Mouse (Mus musculus): ENCODE data around the gene Sh3bp5. TPM values are rescaled to one million over a fixed set of nuclear protein-coding genes. Genes with fewer than 3 reads are reported as not detected.
A peak's percentile ranks its signal among the peaks of the same experiment; 100 is the strongest.
"Not testable (repeated sequence)": the region's sequence is repeated elsewhere in the genome, so short reads cannot be mapped to it uniquely, and the experiment has no call there.

Sh3bp5 gene
- polyA plus RNA-seq (2016; fragmentation: Nextera tagmentation; extraction: Ambion mirVana): 26.5 and 30.1 TPM in 2 replicates

- Histone ChIP-seq H3K36me3 (peaks cover 5% of the 10 kb centered on the region; the same call in 1 of the 2 replicates), H3K27me3 (ENCODE audit: insufficient read depth, poor library complexity, severe bottlenecking) (no peaks in the 10 kb centered on the region; the same call in 1 of the 2 replicates), H3K27ac (peak within 1 kb of the TSS; percentile 94), H3K9me3 (no peaks in the 10 kb centered on the region), H3K4me3 (peak within 1 kb of the TSS; percentile 85), H3K4me1 (peaks cover 56% of the 10 kb centered on the region)
- 8% methylated on average over 49 of the region's 49 CpGs for WGBS
- peak; percentile 94 for DNase-seq (ENCODE audit: low spot score)
Observed at GRCm38 (mm10) chr14:31435930-31436693, at the start of gene Sh3bp5. Gene Sh3bp5, minus strand, starts transcription at chr14:31436078.

DNA sequence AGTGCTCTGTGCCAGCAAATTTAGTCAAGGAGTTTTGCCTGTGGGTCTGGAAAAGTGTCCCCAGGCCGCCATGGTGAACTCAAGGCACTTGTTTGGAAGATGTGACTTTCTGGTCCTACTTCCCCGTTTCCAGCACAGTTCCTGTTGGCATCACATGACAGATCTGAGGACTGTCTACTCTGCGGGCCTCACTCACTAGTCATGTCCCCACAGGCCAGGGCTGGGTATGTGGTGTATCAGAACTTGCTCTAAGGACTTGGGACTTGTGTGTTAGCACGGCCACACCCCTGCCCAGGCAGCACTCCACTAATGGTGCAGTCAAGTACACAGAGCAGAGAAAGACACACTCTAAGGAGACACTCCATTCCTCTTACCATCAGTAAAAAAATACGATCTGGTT lies 46.5 kb upstream of the Sh3bp5 start:
- Histone ChIP-seq H3K9me3 (no peaks in the 10 kb centered on the region), H3K4me3 (no peak overlapping the region), H3K27ac (no peak overlapping the region), H3K27me3 (ENCODE audit: insufficient read depth, poor library complexity, severe bottlenecking) (no peaks in the 10 kb centered on the region), H3K36me3 (peaks cover 89% of the 10 kb centered on the region), H3K4me1 (no peaks in the 10 kb centered on the region)
- DNase-seq (ENCODE audit: low spot score): no peak
- 91% methylated on average over 5 of the region's 5 CpGs for WGBS

GRCm38 (mm10) chr14:31473297-31473696 lies 37.4 kb upstream of the Sh3bp5 start:
- Histone ChIP-seq H3K36me3 (peaks cover 3% of the 10 kb centered on the region), H3K9me3 (no peaks in the 10 kb centered on the region), H3K4me3 (no peak overlapping the region), H3K27me3 (ENCODE audit: insufficient read depth, poor library complexity, severe bottlenecking) (no peaks in the 10 kb centered on the region), H3K27ac (no peak overlapping the region), H3K4me1 (no peaks in the 10 kb centered on the region)
- no peak for DNase-seq (ENCODE audit: low spot score)
- WGBS: 81% methylated on average over 2 of the region's 2 CpGs

- H3K4me3 ChIP-seq: no peak overlapping the region
- 8% methylated on average over 5 of the region's 5 CpGs for WGBS
- no peak overlapping the region for H3K27ac ChIP-seq
- no peaks in the 10 kb centered on the region for H3K27me3 ChIP-seq (ENCODE audit: insufficient read depth, poor library complexity, severe bottlenecking)
- no peaks in the 10 kb centered on the region for H3K36me3 ChIP-seq
- no peaks in the 10 kb centered on the region for H3K4me1 ChIP-seq
- DNase-seq (ENCODE audit: low spot score): no peak
- no peaks in the 10 kb centered on the region for H3K9me3 ChIP-seq
Observed at GRCm38 (mm10) chr14:31472451-31473061, 36.7 kb upstream of the Sh3bp5 start.

DNA sequence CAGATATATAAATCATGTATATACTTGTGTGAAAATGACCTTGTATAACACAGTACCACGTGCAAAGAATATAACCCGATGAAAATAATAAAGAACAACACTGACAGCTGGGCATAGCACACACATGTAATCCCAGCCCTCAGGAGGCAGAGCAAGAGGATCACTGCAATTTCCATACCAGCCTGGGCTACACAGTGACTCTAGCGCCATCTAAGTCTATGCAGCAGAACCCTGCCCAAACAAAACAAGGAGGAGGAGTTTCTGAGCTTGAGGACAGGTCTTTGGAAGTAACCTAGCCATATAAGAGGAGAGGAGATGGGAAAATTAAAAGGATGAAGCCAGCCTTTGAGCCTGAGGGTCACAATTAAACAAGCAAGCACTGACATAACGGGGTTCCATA lies 33.8 kb upstream of the Sh3bp5 start:
- no peaks in the 10 kb centered on the region for H3K36me3 ChIP-seq
- H3K4me3 ChIP-seq: no peak overlapping the region
- H3K9me3 ChIP-seq: no peaks in the 10 kb centered on the region
- H3K27ac ChIP-seq: no peak overlapping the region
- no peak for DNase-seq (ENCODE audit: low spot score)
- no peaks in the 10 kb centered on the region for H3K4me1 ChIP-seq
- H3K27me3 ChIP-seq (ENCODE audit: insufficient read depth, poor library complexity, severe bottlenecking): no peaks in the 10 kb centered on the region
- 52% methylated on average over 4 of the region's 4 CpGs for WGBS

DNA sequence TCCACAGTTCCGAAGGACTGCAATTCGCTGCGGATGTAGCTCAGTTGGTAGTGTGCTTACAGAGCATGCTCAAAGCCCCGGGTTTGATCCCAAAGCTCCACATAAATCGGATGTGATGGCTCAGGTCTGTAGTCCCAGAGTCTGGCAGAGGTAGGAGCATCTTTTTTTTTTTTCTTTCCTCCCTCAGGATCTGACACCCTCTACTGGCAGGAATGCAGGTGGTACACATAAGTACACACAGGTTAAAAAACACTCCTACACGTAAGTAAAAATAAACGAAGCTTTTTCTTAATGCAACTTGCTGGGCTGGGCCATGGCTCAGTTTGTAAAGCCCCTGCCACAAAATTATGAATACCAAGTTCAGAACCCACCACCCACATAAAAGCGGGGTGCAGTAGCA lies 28.3 kb upstream of the Sh3bp5 start:
- H3K27ac ChIP-seq: no peak overlapping the region
- no peak overlapping the region for H3K4me3 ChIP-seq
- H3K9me3 ChIP-seq: no peaks in the 10 kb centered on the region
- H3K36me3 ChIP-seq: no peaks in the 10 kb centered on the region
- peaks cover 7% of the 10 kb centered on the region; the same call in 1 of the 2 replicates for H3K4me1 ChIP-seq
- DNase-seq (ENCODE audit: low spot score): no peak
- no peaks in the 10 kb centered on the region for H3K27me3 ChIP-seq (ENCODE audit: insufficient read depth, poor library complexity, severe bottlenecking)
- 48% methylated on average over 8 of the region's 8 CpGs for WGBS

- Histone ChIP-seq H3K27ac (no peak overlapping the region), H3K27me3 (ENCODE audit: insufficient read depth, poor library complexity, severe bottlenecking) (no peaks in the 10 kb centered on the region), H3K4me3 (no peak overlapping the region), H3K9me3 (no peaks in the 10 kb centered on the region), H3K4me1 (peaks cover 9% of the 10 kb centered on the region), H3K36me3 (no peaks in the 10 kb centered on the region)
- no peak for DNase-seq (ENCODE audit: low spot score)
- 68% methylated on average over 6 of the region's 6 CpGs for WGBS
Observed at GRCm38 (mm10) chr14:31462886-31463285, 27.0 kb upstream of the Sh3bp5 start.

DNA sequence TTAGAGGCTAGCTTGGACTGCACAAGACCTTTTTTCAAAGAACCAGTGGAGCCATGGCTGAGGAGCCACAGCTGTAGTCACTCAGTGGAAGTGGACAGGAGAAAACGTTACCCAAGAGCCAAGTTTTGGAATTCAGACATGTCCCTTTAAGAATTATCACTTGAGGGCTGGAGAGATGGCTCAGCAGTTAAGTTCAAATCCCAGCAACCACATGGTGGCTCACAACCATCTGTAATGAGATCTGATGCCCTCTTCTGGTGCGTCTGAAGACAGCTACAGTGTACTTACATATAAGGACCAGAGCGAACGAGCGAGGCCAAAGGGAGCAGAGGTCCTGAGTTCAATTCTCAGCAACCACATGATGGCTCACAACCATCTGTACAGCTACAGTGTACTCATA lies 26.3 kb upstream of the Sh3bp5 start:
- not testable (repeated sequence) for DNase-seq (ENCODE audit: low spot score); H3K9me3 ChIP-seq; H3K27me3 ChIP-seq (ENCODE audit: insufficient read depth, poor library complexity, severe bottlenecking); H3K4me3 ChIP-seq; H3K27ac ChIP-seq; H3K36me3 ChIP-seq
- WGBS: 83% methylated on average over 5 of the region's 5 CpGs
- peaks cover 16% of the 10 kb centered on the region for H3K4me1 ChIP-seq

- peaks cover 13% of the 10 kb centered on the region for H3K4me1 ChIP-seq
- no peak for DNase-seq (ENCODE audit: low spot score)
- H3K27me3 ChIP-seq (ENCODE audit: insufficient read depth, poor library complexity, severe bottlenecking): no peaks in the 10 kb centered on the region
- H3K9me3 ChIP-seq: no peaks in the 10 kb centered on the region
- H3K36me3 ChIP-seq: no peaks in the 10 kb centered on the region
- 84% methylated on average over 12 of the region's 12 CpGs for WGBS
- 0 out of 2 replicates have a peak overlapping the region, but pooled peaks have one; percentile 39 for H3K27ac ChIP-seq
- H3K4me3 ChIP-seq: no peak overlapping the region
Observed at GRCm38 (mm10) chr14:31458006-31458405, 22.1 kb upstream of the Sh3bp5 start.

DNA sequence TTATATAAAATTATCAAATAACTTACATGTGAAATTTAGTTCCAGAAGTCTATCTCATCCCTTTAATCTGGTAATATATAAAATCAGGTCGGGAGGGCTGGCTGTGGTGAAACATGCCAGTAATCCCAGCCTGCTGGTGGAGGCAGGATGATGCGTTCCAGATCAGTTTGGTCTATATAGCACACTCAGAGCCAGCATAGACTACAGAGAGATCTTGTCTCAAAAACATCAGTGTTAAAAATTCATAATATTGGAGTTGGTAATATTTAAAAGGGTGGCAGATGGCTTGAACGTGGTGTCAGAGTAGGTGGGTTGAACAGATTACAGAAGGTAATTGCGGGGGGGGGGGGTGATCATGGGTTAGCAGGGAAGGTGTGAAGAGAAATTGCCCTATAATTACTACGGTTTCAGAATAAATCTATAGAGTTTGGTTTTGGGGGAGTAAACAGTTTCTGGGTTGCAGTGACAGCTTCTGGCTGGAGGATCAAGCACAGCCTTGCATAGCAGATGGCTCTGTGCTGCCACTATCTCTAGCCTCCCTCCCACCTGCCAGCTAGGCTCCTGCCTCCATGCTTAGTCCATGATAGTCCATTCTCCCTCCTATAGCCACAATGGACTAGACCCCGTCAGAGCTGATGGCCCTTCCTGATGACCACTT lies 20.3 kb upstream of the Sh3bp5 start:
- 80% methylated on average over 6 of the region's 6 CpGs for WGBS
- Histone ChIP-seq H3K27ac (no peak overlapping the region), H3K27me3 (ENCODE audit: insufficient read depth, poor library complexity, severe bottlenecking) (no peaks in the 10 kb centered on the region), H3K4me1 (peaks cover 9% of the 10 kb centered on the region), H3K4me3 (no peak overlapping the region), H3K36me3 (no peaks in the 10 kb centered on the region), H3K9me3 (no peaks in the 10 kb centered on the region)
- DNase-seq (ENCODE audit: low spot score): no peak

GRCm38 (mm10) chr14:31454849-31455566 lies 19.1 kb upstream of the Sh3bp5 start:
- Histone ChIP-seq H3K27me3 (ENCODE audit: insufficient read depth, poor library complexity, severe bottlenecking) (no peaks in the 10 kb centered on the region), H3K36me3 (no peaks in the 10 kb centered on the region), H3K27ac (no peak overlapping the region), H3K4me3 (no peak overlapping the region), H3K9me3 (no peaks in the 10 kb centered on the region), H3K4me1 (peaks cover 9% of the 10 kb centered on the region)
- no peak for DNase-seq (ENCODE audit: low spot score)
- 80% methylated on average over 8 of the region's 8 CpGs for WGBS

DNA sequence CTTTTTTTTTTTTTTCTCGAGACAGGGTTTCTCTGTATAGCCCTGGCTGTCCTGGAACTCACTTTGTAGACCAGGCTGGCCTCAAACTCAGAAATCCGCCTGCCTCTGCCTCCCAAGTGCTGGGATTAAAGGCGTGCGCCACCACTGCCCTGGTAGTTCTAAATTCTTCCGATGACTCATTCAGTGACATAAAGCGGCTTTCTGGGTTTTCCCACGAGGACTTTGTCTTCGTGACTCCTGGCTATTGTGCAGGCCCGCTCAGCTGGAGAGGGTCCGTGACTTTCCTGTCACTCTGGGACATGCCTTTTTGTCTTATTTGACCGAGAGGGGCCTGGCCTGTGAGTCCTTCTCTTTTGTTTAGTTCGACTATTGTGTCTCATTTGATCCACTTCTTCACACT lies 18.1 kb upstream of the Sh3bp5 start:
- not testable (repeated sequence) for H3K27ac ChIP-seq; H3K4me3 ChIP-seq; H3K9me3 ChIP-seq; H3K4me1 ChIP-seq; H3K27me3 ChIP-seq (ENCODE audit: insufficient read depth, poor library complexity, severe bottlenecking); H3K36me3 ChIP-seq; DNase-seq (ENCODE audit: low spot score)
- WGBS: 82% methylated on average over 12 of the region's 12 CpGs

DNA sequence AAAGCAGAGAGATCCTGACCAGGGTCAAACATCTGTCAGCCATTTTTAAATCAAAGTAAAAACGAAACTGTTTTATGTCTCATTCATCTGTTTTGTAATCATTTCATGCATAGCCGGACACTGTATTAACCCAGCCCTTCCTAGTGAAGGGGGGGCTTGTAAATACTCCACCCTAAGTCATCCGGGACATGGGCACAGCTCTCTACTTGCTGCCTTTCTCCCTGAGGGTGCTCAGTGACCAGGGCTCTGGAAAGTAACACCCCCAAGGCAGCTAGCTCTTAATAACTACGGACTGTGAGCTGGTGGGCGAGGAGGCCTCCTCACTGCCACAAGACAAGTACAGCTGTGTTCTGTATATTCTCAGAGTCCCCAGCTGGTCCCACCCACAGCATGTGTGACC lies 13.1 kb upstream of the Sh3bp5 start:
- no peaks in the 10 kb centered on the region for H3K27me3 ChIP-seq (ENCODE audit: insufficient read depth, poor library complexity, severe bottlenecking)
- DNase-seq (ENCODE audit: low spot score): no peak
- H3K36me3 ChIP-seq: no peaks in the 10 kb centered on the region
- H3K4me1 ChIP-seq: no peaks in the 10 kb centered on the region
- H3K9me3 ChIP-seq: no peaks in the 10 kb centered on the region
- H3K4me3 ChIP-seq: no peak overlapping the region
- no peak overlapping the region for H3K27ac ChIP-seq
- 73% methylated on average over 5 of the region's 5 CpGs for WGBS

All from heart, embryonic 10.5 days (tissue).